Mouse (Mus musculus) frontal cortex, postnatal 14 days (tissue): ENCODE measurements around the gene Galnt10.

ENCODE experiments used
- DNase-seq, 2 experiments: peaks; one replicate each; pipeline ENCODE4 v3.0.0; 2022; ENCODE audit warnings: low spot score in 2 of 2

Gene Galnt10

GRCm38 (mm10) chr11:57827048-57827914 is 182.0 kb downstream of the Galnt10 start:
- no peak for DNase-seq

- no peak for DNase-seq
Observed at GRCm38 (mm10) chr11:57827915-57828545, 182.8 kb downstream of the Galnt10 start.

- no peak for DNase-seq
Observed at GRCm38 (mm10) chr11:57828955-57829870, 184.0 kb downstream of the Galnt10 start.

- no peak for DNase-seq
Observed at GRCm38 (mm10) chr11:57829871-57830775, 184.9 kb downstream of the Galnt10 start.

- DNase-seq: no peak
Observed at GRCm38 (mm10) chr11:57831281-57831781, 186.1 kb downstream of the Galnt10 start.

- DNase-seq: no peak
Observed at GRCm38 (mm10) chr11:57831861-57832260, 186.6 kb downstream of the Galnt10 start.

GRCm38 (mm10) chr11:57832552-57833201 is 187.4 kb downstream of the Galnt10 start, which contains the start of gene Hand1:
Gene Hand1 (minus strand): TSS chr11:57832818.
- DNase-seq: no peak

GRCm38 (mm10) chr11:57833296-57833977 is 188.2 kb downstream of the Galnt10 start:
- DNase-seq: no peak

- no peak for DNase-seq
Observed at GRCm38 (mm10) chr11:57834031-57834430, 188.8 kb downstream of the Galnt10 start.

GRCm38 (mm10) chr11:57835331-57835730 is 190.1 kb downstream of the Galnt10 start:
- DNase-seq: no peak

GRCm38 (mm10) chr11:57835931-57836330 is 190.7 kb downstream of the Galnt10 start:
- no peak for DNase-seq

- no peak for DNase-seq
Observed at GRCm38 (mm10) chr11:57836401-57836800, 191.2 kb downstream of the Galnt10 start.
